Mouse (Mus musculus) lung, postnatal 0 days (tissue): ENCODE measurements at regions not wholly inside any gene's neighbourhood (a gene's known extent, or its start where the extent isn't known, plus 50 kb on each side); places are given as distances from the start of the nearest gene placed in this dataset.

Source experiments
- CTCF ChIP-seq: IDR thresholded peaks from 2 replicates; pipeline ENCODE4 v1.5.1; 2016; ENCODE audit warnings: antibody characterized with exemption, mild to moderate bottlenecking
- EP300 ChIP-seq: IDR thresholded peaks from 2 replicates; pipeline ENCODE4 v1.6.1; 2016; ENCODE audit warnings: antibody characterized with exemption, mild to moderate bottlenecking, control low read depth

GRCm38 (mm10) chr1:12633049-12633448 is 1219.1 kb downstream of the A830018L16Rik start:
- TF ChIP-seq CTCF (no peak), EP300 (no peak)
